Mouse (Mus musculus): ENCODE measurements at regions not wholly inside any gene's neighbourhood (a gene's known extent, or its start where the extent isn't known, plus 50 kb on each side); places are given as distances from the start of the nearest gene placed in this dataset.

- TF ChIP-seq TAL1 (IDR thresholded peaks at IDR 0.05; ENCODE audit: low read length) (no peak), GATA1 (IDR thresholded peaks at IDR 0.05; ENCODE audit: low read length) (no peak)
Observed at GRCm38 (mm10) chr4:137142316-137142715, 93.7 kb upstream of the Zbtb40 start.

Data from erythroblast, embryonic 14.5 days (primary cell).